Mouse (Mus musculus): ENCODE measurements at regions not wholly inside any gene's neighbourhood (a gene's known extent, or its start where the extent isn't known, plus 50 kb on each side); places are given as distances from the start of the nearest gene placed in this dataset.

DNA sequence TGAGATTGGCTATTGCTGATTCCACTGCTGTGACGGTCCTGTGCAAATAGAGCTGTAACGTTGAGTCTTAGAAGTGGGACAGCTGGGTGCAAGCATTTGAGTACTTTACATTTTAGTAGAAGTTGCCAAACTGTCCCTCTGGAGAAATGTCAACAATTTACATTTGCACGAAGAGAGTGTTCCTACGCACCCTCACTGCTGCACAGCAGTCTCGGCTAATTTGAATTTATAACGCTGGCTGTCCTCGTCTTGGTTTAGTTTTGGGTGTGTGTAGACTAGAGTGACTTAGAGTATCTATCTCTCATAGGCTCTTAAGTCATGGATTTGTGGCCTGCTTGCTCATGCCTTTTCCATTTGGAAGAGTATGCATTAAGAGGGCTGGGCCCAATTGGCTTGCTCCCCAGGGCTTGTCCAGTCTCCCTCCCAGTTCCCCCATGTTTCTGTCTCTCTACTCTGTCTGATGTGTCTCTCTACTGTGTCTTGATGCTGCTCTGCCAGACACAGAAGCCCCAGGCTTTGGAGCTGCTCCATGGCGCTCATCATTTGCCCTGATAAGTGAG, 79.8 kb upstream of the Mphosph6 start:
- no peak overlapping the region for H3K4me2 ChIP-seq (ENCODE audit: low read depth)
- H3K79me2 ChIP-seq (ENCODE audit: control insufficient read depth, insufficient read depth) = no peaks in the 10 kb centered on the region
- H3K4me3 ChIP-seq = no peak overlapping the region
- no peaks in the 10 kb centered on the region for H3K36me3 ChIP-seq (ENCODE audit: control insufficient read depth, insufficient read depth)
- H3K27me3 ChIP-seq (ENCODE audit: control insufficient read depth, insufficient read depth, insufficient read length) = no peaks in the 10 kb centered on the region
- no peak overlapping the region for H3ac ChIP-seq (ENCODE audit: control insufficient read depth, insufficient read length)
- TF ChIP-seq MYOG (IDR thresholded peaks at IDR 0.05; ENCODE audit: control insufficient read depth in 1 of 3, insufficient read depth in 1 of 3, insufficient read length in 2 of 3, low read depth in 2 of 3) (no peak), TCF12 (IDR thresholded peaks at IDR 0.05; ENCODE audit: insufficient read depth, poor library complexity, severe bottlenecking) (no peak), POLR2AphosphoS2 (IDR thresholded peaks at IDR 0.05; ENCODE audit: insufficient read length, low read depth) (no peak), SRF (IDR thresholded peaks at IDR 0.05; ENCODE audit: control insufficient read depth, insufficient read length, low read depth) (no peak), E2F4 (IDR thresholded peaks at IDR 0.05; ENCODE audit: insufficient read depth) (no peak), CEBPB (IDR thresholded peaks at IDR 0.05; ENCODE audit: insufficient read depth, poor library complexity, severe bottlenecking) (no peak), POLR2A (IDR thresholded peaks at IDR 0.05; ENCODE audit: insufficient read length, low read depth) (no peak), USF1 (IDR thresholded peaks at IDR 0.05; ENCODE audit: low read depth) (no peak), MAX (IDR thresholded peaks at IDR 0.05; ENCODE audit: low read depth) (no peak)

DNA sequence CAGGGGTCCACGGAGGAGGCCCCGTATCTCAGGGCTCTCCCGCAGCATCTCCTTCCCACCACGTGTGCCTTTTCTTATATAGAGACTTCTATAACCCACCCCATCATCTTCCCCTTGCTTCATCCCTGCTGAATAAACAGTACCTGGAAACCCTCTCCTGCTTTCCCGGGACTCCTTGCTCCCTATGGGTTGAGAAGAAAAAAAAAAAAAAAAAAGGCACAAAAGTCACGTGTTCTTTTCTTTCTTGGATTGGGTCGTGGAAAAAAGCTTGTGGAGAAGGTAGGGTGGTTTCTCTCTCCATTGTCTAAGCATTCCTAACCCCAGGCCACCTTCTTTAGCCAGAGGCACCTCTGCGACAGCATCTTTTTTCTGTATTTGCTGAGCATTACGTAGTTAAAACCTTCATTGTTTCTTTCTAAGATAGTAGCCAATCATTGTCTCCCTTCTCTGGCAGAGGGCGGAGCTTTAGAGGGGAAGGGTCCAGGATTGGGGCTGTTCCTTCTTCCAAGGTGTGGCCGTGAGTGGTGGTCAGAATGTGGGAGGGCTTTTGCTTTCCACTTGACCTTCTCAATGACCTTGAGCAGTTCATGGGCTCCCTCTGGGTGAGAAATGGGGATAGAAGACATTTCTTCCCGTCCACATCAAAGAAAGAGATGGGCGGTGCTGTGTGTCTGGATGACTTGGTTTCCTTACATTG, 78.7 kb upstream of the Mphosph6 start:
- TF ChIP-seq TCF12 (IDR thresholded peaks at IDR 0.05; ENCODE audit: insufficient read depth, poor library complexity, severe bottlenecking) (no peak), POLR2A (IDR thresholded peaks at IDR 0.05; ENCODE audit: insufficient read length, low read depth) (no peak), MAX (IDR thresholded peaks at IDR 0.05; ENCODE audit: low read depth) (no peak), E2F4 (IDR thresholded peaks at IDR 0.05; ENCODE audit: insufficient read depth) (no peak), MYOG (IDR thresholded peaks at IDR 0.05; ENCODE audit: control insufficient read depth in 1 of 3, insufficient read depth in 1 of 3, insufficient read length in 2 of 3, low read depth in 2 of 3) (no peak), MYOD1 (IDR thresholded peaks at IDR 0.05; ENCODE audit: control insufficient read depth in 1 of 3, insufficient read length in 2 of 3, low read depth in 2 of 3) (no peak), REST (IDR thresholded peaks at IDR 0.05; ENCODE audit: insufficient read depth, insufficient read length) (no peak), TCF3 (IDR thresholded peaks at IDR 0.05; ENCODE audit: insufficient read length, low read depth) (no peak), POLR2AphosphoS2 (IDR thresholded peaks at IDR 0.05; ENCODE audit: insufficient read length, low read depth) (no peak), USF1 (IDR thresholded peaks at IDR 0.05; ENCODE audit: low read depth) (no peak)
- Histone ChIP-seq H3K79me2 (ENCODE audit: control insufficient read depth, insufficient read depth) (no peaks in the 10 kb centered on the region), H3K4me2 (ENCODE audit: low read depth) (no peak overlapping the region), H3K36me3 (ENCODE audit: control insufficient read depth, insufficient read depth) (no peaks in the 10 kb centered on the region), H3K4me3 (no peak overlapping the region), H3K27me3 (ENCODE audit: control insufficient read depth, insufficient read depth, insufficient read length) (no peaks in the 10 kb centered on the region), H3ac (ENCODE audit: control insufficient read depth, insufficient read length) (no peak overlapping the region)

DNA sequence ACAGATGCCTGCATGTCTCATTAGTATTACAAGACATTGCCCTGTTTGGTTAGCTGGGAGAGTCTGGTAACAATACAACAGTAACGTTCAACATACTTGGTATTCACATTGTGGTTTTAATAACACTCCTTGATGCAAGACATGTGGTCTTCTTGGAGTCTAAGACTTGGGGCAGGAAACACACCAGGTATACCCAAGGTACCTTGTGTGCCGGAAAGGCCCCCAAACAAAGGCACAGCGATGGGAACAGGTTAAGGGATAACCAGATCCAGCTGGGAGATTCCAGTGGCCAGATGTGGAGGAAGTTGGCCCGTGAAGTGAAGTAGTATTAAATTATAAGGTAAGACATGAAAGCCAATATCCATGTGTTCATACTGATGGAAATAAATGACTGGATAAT, 71.9 kb upstream of the Mphosph6 start:
- no peaks in the 10 kb centered on the region for H3K36me3 ChIP-seq (ENCODE audit: control insufficient read depth, insufficient read depth)
- H3ac ChIP-seq (ENCODE audit: control insufficient read depth, insufficient read length) = no peak overlapping the region
- no peaks in the 10 kb centered on the region for H3K79me2 ChIP-seq (ENCODE audit: control insufficient read depth, insufficient read depth)
- TF ChIP-seq MAX (IDR thresholded peaks at IDR 0.05; ENCODE audit: low read depth) (no peak), E2F4 (IDR thresholded peaks at IDR 0.05; ENCODE audit: insufficient read depth) (no peak), SRF (IDR thresholded peaks at IDR 0.05; ENCODE audit: control insufficient read depth, insufficient read length, low read depth) (no peak), TCF12 (IDR thresholded peaks at IDR 0.05; ENCODE audit: insufficient read depth, poor library complexity, severe bottlenecking) (no peak), USF1 (IDR thresholded peaks at IDR 0.05; ENCODE audit: low read depth) (no peak), POLR2AphosphoS2 (IDR thresholded peaks at IDR 0.05; ENCODE audit: insufficient read length, low read depth) (no peak), REST (IDR thresholded peaks at IDR 0.05; ENCODE audit: insufficient read depth, insufficient read length) (no peak), MYOD1 (IDR thresholded peaks at IDR 0.05; ENCODE audit: control insufficient read depth in 1 of 3, insufficient read length in 2 of 3, low read depth in 2 of 3) (no peak), TCF3 (IDR thresholded peaks at IDR 0.05; ENCODE audit: insufficient read length, low read depth) (no peak), POLR2A (IDR thresholded peaks at IDR 0.05; ENCODE audit: insufficient read length, low read depth) (no peak), CEBPB (IDR thresholded peaks at IDR 0.05; ENCODE audit: insufficient read depth, poor library complexity, severe bottlenecking) (no peak), MYOG (IDR thresholded peaks at IDR 0.05; ENCODE audit: control insufficient read depth in 1 of 3, insufficient read depth in 1 of 3, insufficient read length in 2 of 3, low read depth in 2 of 3) (no peak)
- no peak overlapping the region for H3K4me2 ChIP-seq (ENCODE audit: low read depth)
- H3K4me3 ChIP-seq = no peak overlapping the region
- H3K27me3 ChIP-seq (ENCODE audit: control insufficient read depth, insufficient read depth, insufficient read length) = no peaks in the 10 kb centered on the region

DNA sequence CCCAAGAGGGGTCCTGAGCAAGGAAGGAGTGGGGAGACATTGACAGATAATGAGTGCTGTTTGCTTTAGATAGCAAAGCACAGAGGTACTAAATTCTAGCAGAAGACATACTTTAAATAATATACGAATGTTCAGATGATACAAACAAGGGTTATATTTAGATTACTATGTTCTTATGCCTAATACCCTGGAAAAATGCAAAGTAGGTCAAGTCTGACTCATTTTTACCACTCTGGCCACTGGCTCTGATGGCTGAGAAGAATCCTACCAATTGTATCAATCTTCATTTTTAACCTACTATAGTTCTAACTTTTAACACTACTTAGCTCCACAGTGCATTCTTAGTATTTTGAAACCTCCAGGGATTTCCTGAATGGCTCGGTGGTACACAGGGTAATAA, 65.4 kb upstream of the Mphosph6 start:
- Histone ChIP-seq H3K4me3 (no peak overlapping the region), H3K36me3 (ENCODE audit: control insufficient read depth, insufficient read depth) (no peaks in the 10 kb centered on the region), H3K79me2 (ENCODE audit: control insufficient read depth, insufficient read depth) (no peaks in the 10 kb centered on the region), H3ac (ENCODE audit: control insufficient read depth, insufficient read length) (no peak overlapping the region), H3K27me3 (ENCODE audit: control insufficient read depth, insufficient read depth, insufficient read length) (no peaks in the 10 kb centered on the region), H3K4me2 (ENCODE audit: low read depth) (no peak overlapping the region)
- TF ChIP-seq POLR2A (IDR thresholded peaks at IDR 0.05; ENCODE audit: insufficient read length, low read depth) (no peak), MAX (IDR thresholded peaks at IDR 0.05; ENCODE audit: low read depth) (no peak), MYOD1 (IDR thresholded peaks at IDR 0.05; ENCODE audit: control insufficient read depth in 1 of 3, insufficient read length in 2 of 3, low read depth in 2 of 3) (no peak), TCF3 (IDR thresholded peaks at IDR 0.05; ENCODE audit: insufficient read length, low read depth) (no peak), MYOG (IDR thresholded peaks at IDR 0.05; ENCODE audit: control insufficient read depth in 1 of 3, insufficient read depth in 1 of 3, insufficient read length in 2 of 3, low read depth in 2 of 3) (no peak), E2F4 (IDR thresholded peaks at IDR 0.05; ENCODE audit: insufficient read depth) (no peak), TCF12 (IDR thresholded peaks at IDR 0.05; ENCODE audit: insufficient read depth, poor library complexity, severe bottlenecking) (no peak), REST (IDR thresholded peaks at IDR 0.05; ENCODE audit: insufficient read depth, insufficient read length) (no peak), CEBPB (IDR thresholded peaks at IDR 0.05; ENCODE audit: insufficient read depth, poor library complexity, severe bottlenecking) (no peak), POLR2AphosphoS2 (IDR thresholded peaks at IDR 0.05; ENCODE audit: insufficient read length, low read depth) (no peak), USF1 (IDR thresholded peaks at IDR 0.05; ENCODE audit: low read depth) (no peak), SRF (IDR thresholded peaks at IDR 0.05; ENCODE audit: control insufficient read depth, insufficient read length, low read depth) (no peak)

All from myocyte (in vitro differentiated cells).